Comparison of ENCODE assay signal across 8 mouse cellular contexts in genomic region chr8:122665221-122665620, GRCm38 (mm10). TPM values are rescaled to one million over a fixed set of nuclear protein-coding genes. Genes with fewer than 3 reads are reported as not detected.
DNase-seq lines count a peak whose midpoint lies in the region; ATAC-seq and TF ChIP-seq lines count a peak whose summit lies in the region.

No protein-coding gene starts in this region.

- H3K4me1 ChIP-seq in neural tube, embryonic 12.5 days: peaks cover 70% of the 10 kb centered on the region
- peaks cover 48% of the 10 kb centered on the region for H3K4me1 ChIP-seq in hindbrain, embryonic 16.5 days (ENCODE audit: control insufficient read depth, insufficient read depth, low read depth, low read length)
- H3K4me1 ChIP-seq in liver, adult 2 months (ENCODE audit: control insufficient read depth, insufficient read depth, low read length): no peaks in the 10 kb centered on the region
- H3K4me1 ChIP-seq in neural tube, embryonic 14.5 days (ENCODE audit: control insufficient read depth, insufficient read depth, low read length): peaks cover 54% of the 10 kb centered on the region

- no peaks in the 10 kb centered on the region for H3K79me2 ChIP-seq in liver, adult 2 months (ENCODE audit: control insufficient read depth, insufficient read depth, low read length)

- no peak for TF ChIP-seq POLR2A in liver, adult 2 months (IDR thresholded peaks at IDR 0.05; ENCODE audit: extremely low read depth, insufficient read depth, low read length)

- 0 out of 2 replicates have a peak overlapping the region, but pooled peaks have one; percentile 12 for H3K4me2 ChIP-seq in neural tube, embryonic 12.5 days (replicated peaks)
- peak overlapping the region; percentile 36 for H3K4me2 ChIP-seq in hindbrain, embryonic 16.5 days (ENCODE audit: low read length)
- no peak overlapping the region for H3K4me2 ChIP-seq in neural tube, embryonic 14.5 days (ENCODE audit: low read depth, low read length)

- DNase-seq in neural tube, embryonic 10.5 days (ENCODE audit: extremely low spot score, low spot score): no peak
- DNase-seq in cerebellum, adult 18-20 months: peak; percentile 74 to 81
- DNase-seq in forelimb bud, embryonic 11.5 days (ENCODE audit: low read depth, low spot score): peak; percentile 73
- DNase-seq in liver, adult 2 months (ENCODE audit: extremely low read depth, low read depth, low spot score): no peak
- no peak for DNase-seq in spleen, adult 18-20 months

- WGBS in neural tube, embryonic 12.5 days: 55% methylated on average over 8 of the region's 8 CpGs
- 31% methylated on average over 8 of the region's 8 CpGs for WGBS in hindbrain, embryonic 16.5 days
- WGBS in liver, adult 2 months: 68% methylated on average over 8 of the region's 8 CpGs
- WGBS in neural tube, embryonic 14.5 days: 42% methylated on average over 8 of the region's 8 CpGs

- H3K9me3 ChIP-seq in neural tube, embryonic 12.5 days: no peaks in the 10 kb centered on the region
- no peaks in the 10 kb centered on the region for H3K9me3 ChIP-seq in hindbrain, embryonic 16.5 days (ENCODE audit: control insufficient read depth, low read length)
- H3K9me3 ChIP-seq in neural tube, embryonic 14.5 days (ENCODE audit: control insufficient read depth, low read length): no peaks in the 10 kb centered on the region

- H3K4me3 ChIP-seq in neural tube, embryonic 12.5 days: no peak overlapping the region
- no peak overlapping the region for H3K4me3 ChIP-seq in hindbrain, embryonic 16.5 days (ENCODE audit: low read length)
- H3K4me3 ChIP-seq in liver, adult 2 months (ENCODE audit: insufficient read depth, low read depth, low read length): no peak overlapping the region
- no peak overlapping the region for H3K4me3 ChIP-seq in neural tube, embryonic 14.5 days (ENCODE audit: low read depth, low read length)

- ATAC-seq in neural tube, embryonic 12.5 days (ENCODE audit: low FRiP score, low read depth): no peak
- peak; percentile 46; the same call in 1 of the 2 replicates for ATAC-seq in hindbrain, embryonic 16.5 days
- peak; percentile 45; the same call in 1 of the 2 replicates for ATAC-seq in neural tube, embryonic 14.5 days (ENCODE audit: low read depth)

- TF ChIP-seq CTCF in liver, adult 2 months (IDR thresholded peaks at IDR 0.05; ENCODE audit: low read depth, low read length): no peak

- no peak overlapping the region for H3K9ac ChIP-seq in neural tube, embryonic 12.5 days
- peak overlapping the region; percentile 47 for H3K9ac ChIP-seq in hindbrain, embryonic 16.5 days (ENCODE audit: low read depth, low read length)
- no peak overlapping the region for H3K9ac ChIP-seq in liver, adult 2 months (ENCODE audit: low read depth, low read length)
- no peak overlapping the region for H3K9ac ChIP-seq in neural tube, embryonic 14.5 days (replicated peaks; ENCODE audit: low read depth, low read length)

- H3K36me3 ChIP-seq in neural tube, embryonic 12.5 days: no peaks in the 10 kb centered on the region; the same call in 1 of the 2 replicates
- H3K36me3 ChIP-seq in hindbrain, embryonic 16.5 days (ENCODE audit: control insufficient read depth, insufficient read depth, low read length): no peaks in the 10 kb centered on the region
- H3K36me3 ChIP-seq in liver, adult 2 months (ENCODE audit: control insufficient read depth, insufficient read depth, low read length): no peaks in the 10 kb centered on the region
- no peaks in the 10 kb centered on the region for H3K36me3 ChIP-seq in neural tube, embryonic 14.5 days (ENCODE audit: control insufficient read depth, insufficient read depth, low read length)

- no peak overlapping the region for H3K27ac ChIP-seq in neural tube, embryonic 12.5 days
- peak overlapping the region; percentile 78; the same call in 1 of the 2 replicates for H3K27ac ChIP-seq in hindbrain, embryonic 16.5 days (ENCODE audit: low read depth, low read length)
- peak overlapping the region; percentile 58 for H3K27ac ChIP-seq in liver, adult 2 months (replicated peaks; ENCODE audit: insufficient read depth, low read depth, low read length)
- peak overlapping the region; percentile 73; the same call in 1 of the 2 replicates for H3K27ac ChIP-seq in neural tube, embryonic 14.5 days (ENCODE audit: low read depth, low read length)

- no peaks in the 10 kb centered on the region for H3K27me3 ChIP-seq in neural tube, embryonic 12.5 days (replicated peaks)
- no peaks in the 10 kb centered on the region for H3K27me3 ChIP-seq in hindbrain, embryonic 16.5 days (replicated peaks; ENCODE audit: control insufficient read depth, insufficient read depth, low read length)
- H3K27me3 ChIP-seq in liver, adult 2 months (ENCODE audit: control insufficient read depth, insufficient read depth, low read length): no peaks in the 10 kb centered on the region
- no peaks in the 10 kb centered on the region for H3K27me3 ChIP-seq in neural tube, embryonic 14.5 days (ENCODE audit: control insufficient read depth, insufficient read depth, low read length)

RNA-seq across cellular contexts. Expression of gene Cbfa2t3, which starts 33.7 kb away (rescaled TPM):
- polyA plus RNA-seq in neural tube, embryonic 12.5 days (2016; fragmentation: Nextera tagmentation; extraction: Ambion mirVana): 15.3 and 16.7 TPM in 2 replicates
- 12.6 and 18.3 TPM in 2 replicates for polyA plus RNA-seq in hindbrain, embryonic 16.5 days (2015; fragmentation: Nextera tagmentation; extraction: Ambion mirVana)
- 0.28 and 0.40 TPM in 2 replicates for total RNA-seq in liver, adult 2 months (2014; rRNA removed)
- polyA plus RNA-seq in liver, adult 2 months (2012; rRNA removed): 1.2 and 1.3 TPM in 2 replicates
- polyA plus RNA-seq in neural tube, embryonic 14.5 days (2014; fragmentation: Nextera tagmentation; extraction: Ambion mirVana): 23.5 and 23.9 TPM in 2 replicates

RNA-seq across cellular contexts. Expression of gene Pabpn1l, which starts 42.7 kb away (rescaled TPM):
- polyA plus RNA-seq in neural tube, embryonic 12.5 days (2016; fragmentation: Nextera tagmentation; extraction: Ambion mirVana): not detected in 2 replicates
- polyA plus RNA-seq in hindbrain, embryonic 16.5 days (2015; fragmentation: Nextera tagmentation; extraction: Ambion mirVana): not detected in 2 replicates
- total RNA-seq in liver, adult 2 months (2014; rRNA removed): not detected in 2 replicates
- not detected in 2 replicates for polyA plus RNA-seq in liver, adult 2 months (2012; rRNA removed)
- polyA plus RNA-seq in neural tube, embryonic 14.5 days (2014; fragmentation: Nextera tagmentation; extraction: Ambion mirVana): not detected in 2 replicates

RNA-seq across cellular contexts. Expression of gene Trappc2l, which starts 53.8 kb away (rescaled TPM):
- polyA plus RNA-seq in neural tube, embryonic 12.5 days (2016; fragmentation: Nextera tagmentation; extraction: Ambion mirVana): 65.6 and 69.7 TPM in 2 replicates
- 109 and 110 TPM in 2 replicates for polyA plus RNA-seq in hindbrain, embryonic 16.5 days (2015; fragmentation: Nextera tagmentation; extraction: Ambion mirVana)
- total RNA-seq in liver, adult 2 months (2014; rRNA removed): 7.4 and 14.5 TPM in 2 replicates
- 74.7 and 101 TPM in 2 replicates for polyA plus RNA-seq in liver, adult 2 months (2012; rRNA removed)
- polyA plus RNA-seq in neural tube, embryonic 14.5 days (2014; fragmentation: Nextera tagmentation; extraction: Ambion mirVana): 119 and 150 TPM in 2 replicates

RNA-seq across cellular contexts. Expression of gene Galns, which starts 54.0 kb away (rescaled TPM):
- polyA plus RNA-seq in neural tube, embryonic 12.5 days (2016; fragmentation: Nextera tagmentation; extraction: Ambion mirVana): 4.6 and 6.2 TPM in 2 replicates
- polyA plus RNA-seq in hindbrain, embryonic 16.5 days (2015; fragmentation: Nextera tagmentation; extraction: Ambion mirVana): 8.7 TPM in 2 replicates
- 4.1 and 4.4 TPM in 2 replicates for total RNA-seq in liver, adult 2 months (2014; rRNA removed)
- 4.4 and 6.6 TPM in 2 replicates for polyA plus RNA-seq in liver, adult 2 months (2012; rRNA removed)
- 6.9 and 7.1 TPM in 2 replicates for polyA plus RNA-seq in neural tube, embryonic 14.5 days (2014; fragmentation: Nextera tagmentation; extraction: Ambion mirVana)

Comparison
In these comparisons a context has a peak if more than half of its experiments do, and no peak if none do; other contexts are left out.
1. DNase-seq: peak in cerebellum, adult 18-20 months (2 of 2) and forelimb bud, embryonic 11.5 days (single experiment); none in neural tube, embryonic 10.5 days (single experiment), liver, adult 2 months (single experiment) and spleen, adult 18-20 months (0 of 2).